Mouse (Mus musculus) olfactory bulb, adult 2 months (tissue): Measurements from ENCODE around the gene Fgfr2.

Experiments used
- CTCF ChIP-seq: fragments of 200-500 bp; IDR thresholded peaks from 2 replicates; pipeline ENCODE4 v1.5.1; 2012; ENCODE audit warnings: low read depth, mild to moderate bottlenecking, low read length, moderate library complexity; ENCODE audit not compliant: insufficient read depth
- POLR2A ChIP-seq: fragments of 200-500 bp; IDR thresholded peaks from 2 replicates; pipeline ENCODE4 v1.6.1; 2012; ENCODE audit warnings: mild to moderate bottlenecking, low read depth, low read length, moderate library complexity; ENCODE audit not compliant: insufficient read depth

- peak; percentile 53; the same call in 1 of the 2 replicates for TF ChIP-seq CTCF
- TF ChIP-seq POLR2A: no peak
Observed at GRCm38 (mm10) chr7:132638446-132639087, 484.6 kb downstream of the Fgfr2 start.
